Mouse (Mus musculus): ENCODE results near the gene Acp6.
"Not testable (repeated sequence)": the region's sequence is repeated elsewhere in the genome, so short reads cannot be mapped to it uniquely, and the experiment has no call there.

The Acp6 gene

GRCm38 (mm10) chr3:97158611-97159508 is at the start of gene Acp6:
Acp6 (plus strand) TSS chr3:97158777.
- in situ Hi-C loops (cut with MboI, MseI), result no loop called here

- in situ Hi-C loops (cut with MboI, MseI), result no loop called here
These were observed 41.1 kb upstream of the Acp6 start for GRCm38 (mm10) chr3:97117511-97117910.

GRCm38 (mm10) chr3:97118313-97118712 is 40.3 kb upstream of the Acp6 start:
- in situ Hi-C loops (cut with MboI, MseI), result no loop called here

GRCm38 (mm10) chr3:97124193-97124592 is 34.4 kb upstream of the Acp6 start:
- in situ Hi-C loops (cut with MboI, MseI), result no loop called here

- in situ Hi-C loops (cut with MboI, MseI), result no loop called here
These were observed 29.2 kb upstream of the Acp6 start for GRCm38 (mm10) chr3:97129410-97129809.

GRCm38 (mm10) chr3:97137666-97138065 is 20.9 kb upstream of the Acp6 start:
- in situ Hi-C loops (cut with MboI, MseI), result not testable (repeated sequence)

- in situ Hi-C loops (cut with MboI, MseI), result no loop called here
These were observed 7.5 kb upstream of the Acp6 start for GRCm38 (mm10) chr3:97151092-97151491.

- in situ Hi-C loops (cut with MboI, MseI), result no loop called here
These were observed 2.1 kb upstream of the Acp6 start for GRCm38 (mm10) chr3:97156431-97156830.

GRCm38 (mm10) chr3:97157308-97157707 is 1.3 kb upstream of the Acp6 start:
- in situ Hi-C loops (cut with MboI, MseI), result no loop called here

- in situ Hi-C loops (cut with MboI, MseI), result no loop called here
These were observed 498 bp upstream of the Acp6 start for GRCm38 (mm10) chr3:97157958-97158599.

GRCm38 (mm10) chr3:97159509-97159850 is 903 bp downstream of the Acp6 start:
- in situ Hi-C loops (cut with MboI, MseI), result no loop called here

- in situ Hi-C loops (cut with MboI, MseI), result no loop called here
These were observed 1.4 kb downstream of the Acp6 start for GRCm38 (mm10) chr3:97159986-97160385.

- in situ Hi-C loops (cut with MboI, MseI), result no loop called here
These were observed 2.3 kb downstream of the Acp6 start for GRCm38 (mm10) chr3:97160908-97161307.

GRCm38 (mm10) chr3:97161773-97162172 is 3.2 kb downstream of the Acp6 start:
- in situ Hi-C loops (cut with MboI, MseI), result no loop called here

- in situ Hi-C loops (cut with MboI, MseI), result no loop called here
These were observed 5.9 kb downstream of the Acp6 start for GRCm38 (mm10) chr3:97164477-97164876.

- in situ Hi-C loops (cut with MboI, MseI), result no loop called here
These were observed 8.5 kb downstream of the Acp6 start for GRCm38 (mm10) chr3:97167126-97167525.

- in situ Hi-C loops (cut with MboI, MseI), result no loop called here
These were observed 13.0 kb downstream of the Acp6 start for GRCm38 (mm10) chr3:97171531-97171930.

GRCm38 (mm10) chr3:97172231-97172630 is 13.7 kb downstream of the Acp6 start:
- in situ Hi-C loops (cut with MboI, MseI), result no loop called here

- in situ Hi-C loops (cut with MboI, MseI), result no loop called here
These were observed 14.1 kb downstream of the Acp6 start for GRCm38 (mm10) chr3:97172632-97173031.

- in situ Hi-C loops (cut with MboI, MseI), result no loop called here
These were observed 20.3 kb downstream of the Acp6 start for GRCm38 (mm10) chr3:97178885-97179284.

GRCm38 (mm10) chr3:97180527-97180926 is 21.9 kb downstream of the Acp6 start:
- in situ Hi-C loops (cut with MboI, MseI), result loop anchor here (10.0 kb wide), 3 partner anchors 96 to 374 kb away; no protein-coding TSS in a partner anchor

- in situ Hi-C loops (cut with MboI, MseI), result loop anchor here (10.0 kb wide), 3 partner anchors 99 to 371 kb away; no protein-coding TSS in a partner anchor
These were observed 25.2 kb downstream of the Acp6 start for GRCm38 (mm10) chr3:97183810-97184209.

Measured in T-helper 2 cell (primary cell).